Mouse (Mus musculus) left cerebral cortex, postnatal 25 days (tissue): ENCODE results near the gene Actn4. TPM values are rescaled to one million over a fixed set of nuclear protein-coding genes. Genes with fewer than 3 reads are reported as not detected.
"Not testable (repeated sequence)": the region's sequence is repeated elsewhere in the genome, so short reads cannot be mapped to it uniquely, and the experiment has no call there.

Experiments
- DNase-seq, 2 experiments: peaks; one replicate each; pipeline ENCODE4 v3.0.0; 2022; ENCODE audit warnings: low spot score in 2 of 2, mixed read lengths in 1 of 2
- intact Hi-C: fragments of 180-260 bp; cut with DNase I; formaldehyde crosslinking; loops from one replicate; pipeline ENCODE4 v1.15.1; 2025
- total RNA-seq, 2 experiments: library from RNA; stranded (reverse); gene quantifications; 2 replicates each; pipeline ENCODE4 v1.2.3; 2021

Gene Actn4
- total RNA-seq, 2 experiments from 2014 or later = 190 to 202 TPM

GRCm38 (mm10) chr7:28971770-28972269 lies 9.7 kb upstream of the Actn4 start:
- no peak for DNase-seq
- intact Hi-C loops = loop anchor here (1.0 kb wide), 1 partner anchor 67 kb away; no protein-coding TSS in a partner anchor

- intact Hi-C loops = no loop called here
- DNase-seq = no peak
These were observed 8.9 kb upstream of the Actn4 start for GRCm38 (mm10) chr7:28971029-28971428.

- no peak for DNase-seq
- intact Hi-C loops = no loop called here
These were observed 7.7 kb upstream of the Actn4 start for GRCm38 (mm10) chr7:28969672-28970394.

GRCm38 (mm10) chr7:28969271-28969670 lies 7.1 kb upstream of the Actn4 start:
- no peak for DNase-seq
- intact Hi-C loops = no loop called here

- intact Hi-C loops, DNase-seq: not testable (repeated sequence)
These were observed 6.0 kb upstream of the Actn4 start for GRCm38 (mm10) chr7:28968120-28968519.

- DNase-seq = no peak
- intact Hi-C loops = no loop called here
These were observed 4.8 kb upstream of the Actn4 start for GRCm38 (mm10) chr7:28966751-28967505.

- intact Hi-C loops = no loop called here
- no peak for DNase-seq
These were observed 4.0 kb upstream of the Actn4 start for GRCm38 (mm10) chr7:28966181-28966580.

GRCm38 (mm10) chr7:28965346-28965840 lies 3.3 kb upstream of the Actn4 start:
- intact Hi-C loops = no loop called here
- no peak for DNase-seq

GRCm38 (mm10) chr7:28963399-28963923 lies 1.3 kb upstream of the Actn4 start:
- DNase-seq = no peak
- intact Hi-C loops = no loop called here

- DNase-seq = no peak
- intact Hi-C loops = loop anchor here (2.0 kb wide), 1 partner anchor 59 kb away; no protein-coding TSS in a partner anchor
These were observed 585 bp downstream of the Actn4 start for GRCm38 (mm10) chr7:28961584-28961926.

- DNase-seq = peak in 1 of 2 experiments; percentile 75
- intact Hi-C loops = loop anchor here (1.0 to 2.0 kb wide), 2 partner anchors 38 to 58 kb away; no protein-coding TSS in a partner anchor
These were observed 1.6 kb downstream of the Actn4 start for GRCm38 (mm10) chr7:28960354-28961046.

GRCm38 (mm10) chr7:28959505-28960045 lies 2.6 kb downstream of the Actn4 start:
- no peak for DNase-seq
- intact Hi-C loops = loop anchor here (1.0 to 5.0 kb wide), 3 partner anchors 37 to 147 kb away; no protein-coding TSS in a partner anchor

GRCm38 (mm10) chr7:28958770-28959169 lies 3.4 kb downstream of the Actn4 start:
- intact Hi-C loops = loop anchor here (5.0 kb wide), 1 partner anchor 146 kb away; no protein-coding TSS in a partner anchor
- no peak for DNase-seq

GRCm38 (mm10) chr7:28957997-28958725 lies 4.0 kb downstream of the Actn4 start:
- intact Hi-C loops = loop anchor here (5.0 kb wide), 1 partner anchor 146 kb away; no protein-coding TSS in a partner anchor

GRCm38 (mm10) chr7:28957286-28957685 lies 4.9 kb downstream of the Actn4 start:
- no peak for DNase-seq
- intact Hi-C loops = loop anchor here (5.0 kb wide), 1 partner anchor 145 kb away; no protein-coding TSS in a partner anchor

More at GRCm38 (mm10) chr7:28957997-28958725, 4.0 kb downstream of the Actn4 start:
- DNase-seq = peak in 1 of 2 experiments; percentile 55

GRCm38 (mm10) chr7:28956270-28956669 lies 5.9 kb downstream of the Actn4 start:
- intact Hi-C loops = loop anchor here (5.0 kb wide), 1 partner anchor 144 kb away; no protein-coding TSS in a partner anchor
- DNase-seq = no peak

GRCm38 (mm10) chr7:28955295-28955897 lies 6.7 kb downstream of the Actn4 start:
- no peak for DNase-seq
- intact Hi-C loops = loop anchor here (5.0 kb wide), 1 partner anchor 143 kb away; no protein-coding TSS in a partner anchor

- DNase-seq = no peak
- intact Hi-C loops = loop anchor here (5.0 kb wide), 1 partner anchor 142 kb away; no protein-coding TSS in a partner anchor
These were observed 7.4 kb downstream of the Actn4 start for GRCm38 (mm10) chr7:28954773-28955172.
